Mouse (Mus musculus): ENCODE data around the gene Igsf10. TPM values are rescaled to one million over a fixed set of nuclear protein-coding genes. Genes with fewer than 3 reads are reported as not detected.

Igsf10 gene
- polyA plus RNA-seq, 1 experiment from 2014 or later: 2.8 TPM

Other genes with a start within 250 kb of the Igsf10 start
- 0.62 and 0.72 TPM in 2 replicates for gene Gpr171, start 242.6 kb downstream of the Igsf10 start, polyA plus RNA-seq (2014; fragmentation: Nextera tagmentation; extraction: Ambion mirVana)
- gene P2ry14, start 190.8 kb downstream of the Igsf10 start, polyA plus RNA-seq (2014; fragmentation: Nextera tagmentation; extraction: Ambion mirVana): 1.0 and 1.4 TPM in 2 replicates
- 0.23 and 0.26 TPM in 2 replicates for gene Gpr87, start 149.3 kb downstream of the Igsf10 start, polyA plus RNA-seq (2014; fragmentation: Nextera tagmentation; extraction: Ambion mirVana)
- gene P2ry13, start 133.5 kb downstream of the Igsf10 start, polyA plus RNA-seq (2014; fragmentation: Nextera tagmentation; extraction: Ambion mirVana): 1.2 and 1.4 TPM in 2 replicates
- 2.7 and 3.9 TPM in 2 replicates for gene P2ry12, start 81.5 kb downstream of the Igsf10 start, polyA plus RNA-seq (2014; fragmentation: Nextera tagmentation; extraction: Ambion mirVana)

All from midbrain, embryonic 11.5 days (tissue).